Mouse (Mus musculus) urinary bladder, postnatal 25 days (tissue): ENCODE data around the gene Afdn.

Experiments used
- DNase-seq: peaks from one replicate; pipeline ENCODE4 v3.0.0; 2022; ENCODE audit warnings: low spot score

Afdn gene

GRCm38 (mm10) chr17:13759853-13760627, at the start of gene Afdn:
Afdn (plus strand) TSS chr17:13760539.
- peak; percentile 76 for DNase-seq

GRCm38 (mm10) chr17:13711173-13711572, 49.2 kb upstream of the Afdn start:
- DNase-seq: no peak

- no peak for DNase-seq
Observed at GRCm38 (mm10) chr17:13712116-13712515, 48.2 kb upstream of the Afdn start.

- no peak for DNase-seq
Observed at GRCm38 (mm10) chr17:13712518-13712917, 47.8 kb upstream of the Afdn start.

- no peak for DNase-seq
Observed at GRCm38 (mm10) chr17:13714128-13714527, 46.2 kb upstream of the Afdn start.

- DNase-seq: no peak
Observed at GRCm38 (mm10) chr17:13714654-13715053, 45.7 kb upstream of the Afdn start.

- no peak for DNase-seq
Observed at GRCm38 (mm10) chr17:13715511-13715910, 44.8 kb upstream of the Afdn start.

GRCm38 (mm10) chr17:13716336-13716735, 44.0 kb upstream of the Afdn start:
- no peak for DNase-seq

GRCm38 (mm10) chr17:13717428-13717827, 42.9 kb upstream of the Afdn start:
- DNase-seq: no peak

GRCm38 (mm10) chr17:13720187-13720586, 40.2 kb upstream of the Afdn start:
- DNase-seq: no peak

- no peak for DNase-seq
Observed at GRCm38 (mm10) chr17:13721372-13721771, 39.0 kb upstream of the Afdn start.

GRCm38 (mm10) chr17:13722434-13722833, 37.9 kb upstream of the Afdn start:
- DNase-seq: no peak

GRCm38 (mm10) chr17:13725004-13725550, 35.3 kb upstream of the Afdn start:
- DNase-seq: no peak

- no peak for DNase-seq
Observed at GRCm38 (mm10) chr17:13726832-13727355, 33.4 kb upstream of the Afdn start.

GRCm38 (mm10) chr17:13730980-13731726, 29.2 kb upstream of the Afdn start:
- no peak for DNase-seq

- DNase-seq: no peak
Observed at GRCm38 (mm10) chr17:13731727-13732112, 28.6 kb upstream of the Afdn start.

GRCm38 (mm10) chr17:13732685-13733084, 27.7 kb upstream of the Afdn start:
- no peak for DNase-seq

GRCm38 (mm10) chr17:13733971-13734370, 26.4 kb upstream of the Afdn start:
- DNase-seq: no peak

- no peak for DNase-seq
Observed at GRCm38 (mm10) chr17:13735057-13735456, 25.3 kb upstream of the Afdn start.

- DNase-seq: no peak
Observed at GRCm38 (mm10) chr17:13735803-13736282, 24.5 kb upstream of the Afdn start.

- DNase-seq: no peak
Observed at GRCm38 (mm10) chr17:13737336-13737735, 23.0 kb upstream of the Afdn start.

- DNase-seq: no peak
Observed at GRCm38 (mm10) chr17:13738121-13738776, 22.1 kb upstream of the Afdn start.
